In the genomic region with DNA sequence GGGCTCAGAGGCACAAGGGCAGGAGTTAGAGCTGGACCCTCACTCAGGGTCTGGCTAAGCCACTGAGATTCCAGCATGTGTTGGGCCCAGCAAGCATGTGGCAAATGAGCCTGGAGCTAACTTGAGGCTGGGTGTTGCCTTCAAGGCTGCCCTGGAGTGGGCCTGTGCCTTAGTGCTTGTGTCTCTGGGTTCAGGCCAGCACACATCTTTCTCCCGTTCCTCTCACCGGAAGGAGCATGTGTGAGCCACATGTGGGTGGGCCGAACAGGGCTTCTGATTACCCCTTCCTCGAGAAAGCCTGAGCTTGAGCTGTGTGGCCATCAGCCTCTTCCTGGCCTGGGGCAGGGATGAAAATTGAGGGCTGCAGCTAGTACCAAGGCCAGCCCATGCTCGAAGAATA, we compare ENCODE assay signal across 11 mouse cellular contexts. TPM values are rescaled to one million over a fixed set of nuclear protein-coding genes. Genes with fewer than 3 reads are reported as not detected.
DNase-seq lines count a peak whose midpoint lies in the region; ATAC-seq and TF ChIP-seq lines count a peak whose summit lies in the region.
"Had no signal": no experiment of that assay in that cellular context is flagged by ENCODE, and none has a peak within 500 bp of the region (broad histone marks: within the 10 kb centered on the region; RNA-seq: fewer than 3 reads in every experiment).

No protein-coding gene starts in this region.

- intact Hi-C loops in gastrocnemius, adult 2 months (cut with DNase I), result loop anchor here (5.0 kb wide), 1 partner anchor 35 kb away; no protein-coding TSS in a partner anchor
- intact Hi-C loops in gastrocnemius, postnatal 14 days (cut with DNase I; ENCODE audit: low total_unique reads), result no loop called here

- H3ac ChIP-seq in myocyte (ENCODE audit: control insufficient read depth, insufficient read length), result no peak overlapping the region

- peaks cover 30% of the 10 kb centered on the region for H3K36me3 ChIP-seq in liver, postnatal 0 days (replicated peaks; ENCODE audit: insufficient read depth, low read length)
- H3K36me3 ChIP-seq in liver, embryonic 12.5 days, result peaks cover 100% of the 10 kb centered on the region
- no peaks in the 10 kb centered on the region for H3K36me3 ChIP-seq in embryonic facial prominence, embryonic 12.5 days
- H3K36me3 ChIP-seq in myocyte (ENCODE audit: control insufficient read depth, insufficient read depth), result peaks cover 34% of the 10 kb centered on the region
- H3K36me3 ChIP-seq: midbrain, embryonic 12.5 days; neural tube, embryonic 13.5 days had no signal

- H3K4me2 ChIP-seq in liver, postnatal 0 days (ENCODE audit: low read depth, low read length), result no peak overlapping the region
- no peak overlapping the region for H3K4me2 ChIP-seq in liver, embryonic 12.5 days
- H3K4me2 ChIP-seq in embryonic facial prominence, embryonic 12.5 days (replicated peaks), result no peak overlapping the region
- H3K4me2 ChIP-seq in myocyte (ENCODE audit: low read depth), result peak overlapping the region; percentile 5
- H3K4me2 ChIP-seq: liver, embryonic 13.5 days; midbrain, embryonic 12.5 days; neural tube, embryonic 13.5 days had no signal

- no peaks in the 10 kb centered on the region for H3K27me3 ChIP-seq in liver, postnatal 0 days (ENCODE audit: insufficient read depth, low read length)
- no peaks in the 10 kb centered on the region for H3K27me3 ChIP-seq in liver, embryonic 12.5 days (replicated peaks)
- no peaks in the 10 kb centered on the region for H3K27me3 ChIP-seq in embryonic facial prominence, embryonic 12.5 days
- H3K27me3 ChIP-seq in myocyte (ENCODE audit: control insufficient read depth, insufficient read depth, insufficient read length), result no peaks in the 10 kb centered on the region
- H3K27me3 ChIP-seq: liver, embryonic 13.5 days; midbrain, embryonic 12.5 days; neural tube, embryonic 13.5 days had no signal

- no peaks in the 10 kb centered on the region for H3K9me3 ChIP-seq in liver, postnatal 0 days (ENCODE audit: low read length)
- H3K9me3 ChIP-seq in liver, embryonic 12.5 days (replicated peaks), result no peaks in the 10 kb centered on the region
- no peaks in the 10 kb centered on the region for H3K9me3 ChIP-seq in embryonic facial prominence, embryonic 12.5 days
- H3K9me3 ChIP-seq: liver, embryonic 13.5 days; midbrain, embryonic 12.5 days; neural tube, embryonic 13.5 days had no signal

- H3K79me2 ChIP-seq in myocyte (ENCODE audit: control insufficient read depth, insufficient read depth), result no peaks in the 10 kb centered on the region

- no peaks in the 10 kb centered on the region for H3K4me1 ChIP-seq in liver, postnatal 0 days (ENCODE audit: insufficient read depth)
- H3K4me1 ChIP-seq in liver, embryonic 12.5 days, result no peaks in the 10 kb centered on the region
- peaks cover 15% of the 10 kb centered on the region for H3K4me1 ChIP-seq in embryonic facial prominence, embryonic 12.5 days
- H3K4me1 ChIP-seq: liver, embryonic 13.5 days; midbrain, embryonic 12.5 days had no signal

- DNase-seq in gastrocnemius, adult 2 months, result peak; percentile 34
- DNase-seq in gastrocnemius, postnatal 14 days, result no peak
- DNase-seq in liver, postnatal 0 days, result peak; percentile 11
- DNase-seq in cerebellum, postnatal 14 days, result no peak
- DNase-seq in layer of hippocampus, postnatal 36 days, result no peak
- DNase-seq: liver, embryonic 13.5 days had no signal

- no peak overlapping the region for H3K9ac ChIP-seq in liver, postnatal 0 days (replicated peaks)
- no peak overlapping the region for H3K9ac ChIP-seq in liver, embryonic 12.5 days
- H3K9ac ChIP-seq in embryonic facial prominence, embryonic 12.5 days, result no peak overlapping the region
- H3K9ac ChIP-seq: liver, embryonic 13.5 days; midbrain, embryonic 12.5 days; neural tube, embryonic 13.5 days had no signal

- WGBS in liver, postnatal 0 days (ENCODE audit: insufficient replicate concordance), result 87% methylated on average over 5 of the region's 5 CpGs
- WGBS in liver, embryonic 12.5 days (ENCODE audit: insufficient replicate concordance), result 83% methylated on average over 5 of the region's 5 CpGs
- 34% methylated on average over 5 of the region's 5 CpGs for WGBS in embryonic facial prominence, embryonic 12.5 days

- no peak for TF ChIP-seq CTCF in gastrocnemius, adult 2 months (IDR thresholded peaks at IDR 0.05)
- no peak for TF ChIP-seq CTCF in liver, postnatal 0 days (IDR thresholded peaks at IDR 0.05; ENCODE audit: low read depth)

- no peak for TF ChIP-seq POLR2A in myocyte (IDR thresholded peaks at IDR 0.05; ENCODE audit: insufficient read length, low read depth)

- H3K4me3 ChIP-seq in gastrocnemius, adult 2 months, result no peak overlapping the region
- H3K4me3 ChIP-seq in liver, postnatal 0 days (ENCODE audit: low read depth, low read length), result no peak overlapping the region
- no peak overlapping the region for H3K4me3 ChIP-seq in liver, embryonic 12.5 days
- no peak overlapping the region for H3K4me3 ChIP-seq in embryonic facial prominence, embryonic 12.5 days
- no peak overlapping the region for H3K4me3 ChIP-seq in myocyte
- H3K4me3 ChIP-seq: liver, embryonic 13.5 days; midbrain, embryonic 12.5 days; neural tube, embryonic 13.5 days had no signal

- no peak for TF ChIP-seq EP300 in liver, postnatal 0 days (IDR thresholded peaks at IDR 0.05; ENCODE audit: low read depth)

- no peak for ATAC-seq in liver, postnatal 0 days
- no peak for ATAC-seq in liver, embryonic 12.5 days
- ATAC-seq in embryonic facial prominence, embryonic 12.5 days (ENCODE audit: insufficient number of reproducible peaks, insufficient read depth, low FRiP score, low TSS enrichment), result no peak

- H3K27ac ChIP-seq in gastrocnemius, adult 2 months, result peak overlapping the region; percentile 74
- no peak overlapping the region for H3K27ac ChIP-seq in liver, postnatal 0 days (ENCODE audit: low read depth)
- H3K27ac ChIP-seq in liver, embryonic 12.5 days, result no peak overlapping the region
- H3K27ac ChIP-seq in embryonic facial prominence, embryonic 12.5 days, result 0 out of 2 replicates have a peak overlapping the region, but pooled peaks have one; percentile 33
- H3K27ac ChIP-seq: liver, embryonic 13.5 days; midbrain, embryonic 12.5 days had no signal

TF ChIP-seq in myocyte, 11 proteins besides CTCF, POLR2A, EP300 and RAD21:
- TF ChIP-seq POLR2AphosphoS2 (IDR thresholded peaks at IDR 0.05; ENCODE audit: insufficient read length, low read depth), result peak; percentile 31
- no peak for TF ChIP-seq MAX (IDR thresholded peaks at IDR 0.05; ENCODE audit: low read depth)

RNA-seq across cellular contexts. Expression of a gene that starts 44.7 kb away (rescaled TPM):
- 10 to 100 TPM; 74.5 to 85.4 TPM for total RNA-seq in gastrocnemius, adult 2 months (2021)
- 10 to 100 TPM; 60.9 to 71.4 TPM for total RNA-seq in gastrocnemius, postnatal 14 days (2021)
- 25.3 and 29.1 TPM in 2 replicates for polyA plus RNA-seq in liver, postnatal 0 days (2015; fragmentation: Nextera tagmentation; extraction: Ambion mirVana)
- polyA plus RNA-seq in liver, embryonic 12.5 days (2016; fragmentation: Nextera tagmentation; extraction: Ambion mirVana), result 61.3 and 64.7 TPM in 2 replicates
- polyA plus RNA-seq in embryonic facial prominence, embryonic 12.5 days (2016; fragmentation: Nextera tagmentation; extraction: Ambion mirVana), result 92.7 and 94.5 TPM in 2 replicates
- 52.7 TPM for polyA plus RNA-seq in myocyte (2012; fragmentation: generic; extraction: Trizol)
- total RNA-seq in layer of hippocampus, postnatal 36 days (2021), result 10 to 100 TPM; 52.5 to 64.9 TPM

RNA-seq across cellular contexts. Expression of a gene that starts 45.1 kb away (rescaled TPM):
- 1 to 10 TPM; 3.4 to 6.6 TPM for total RNA-seq in gastrocnemius, adult 2 months (2021)
- total RNA-seq in gastrocnemius, postnatal 14 days (2021), result 10 to 100 TPM in 1 of 2 experiments, 1 to 10 TPM in 1; 6.8 to 13.3 TPM
- polyA plus RNA-seq in liver, postnatal 0 days (2015; fragmentation: Nextera tagmentation; extraction: Ambion mirVana), result 8.1 and 8.4 TPM in 2 replicates
- 38.0 and 41.6 TPM in 2 replicates for polyA plus RNA-seq in liver, embryonic 12.5 days (2016; fragmentation: Nextera tagmentation; extraction: Ambion mirVana)
- polyA plus RNA-seq in embryonic facial prominence, embryonic 12.5 days (2016; fragmentation: Nextera tagmentation; extraction: Ambion mirVana), result 4.0 and 4.1 TPM in 2 replicates
- polyA plus RNA-seq in myocyte (2012; fragmentation: generic; extraction: Trizol), result 72.3 TPM
- 1 to 10 TPM; 1.9 to 3.0 TPM for total RNA-seq in layer of hippocampus, postnatal 36 days (2021)

Comparison
In these comparisons a context has a peak if more than half of its experiments do, and no peak if none do; other contexts are left out.
1. DNase-seq: peak in gastrocnemius, adult 2 months (single experiment) and liver, postnatal 0 days (single experiment); none in gastrocnemius, postnatal 14 days (single experiment), cerebellum, postnatal 14 days (0 of 2) and layer of hippocampus, postnatal 36 days (0 of 2).
2. H3K27ac ChIP-seq: peak in gastrocnemius, adult 2 months (single experiment) and embryonic facial prominence, embryonic 12.5 days (single experiment); none in liver, postnatal 0 days (single experiment) and liver, embryonic 12.5 days (single experiment).